Mouse (Mus musculus): ENCODE results near the gene Pnp. TPM values are rescaled to one million over a fixed set of nuclear protein-coding genes. Genes with fewer than 3 reads are reported as not detected.
A peak's percentile ranks its signal among the peaks of the same experiment; 100 is the strongest.

The Pnp gene
- total RNA-seq (2021): 10 to 100 TPM; 14.4 to 18.1 TPM
- 17.2 and 25.4 TPM in 2 replicates for polyA plus RNA-seq (2012; rRNA removed)
- long read RNA-seq, transcript Pnp-201 (6 exons, 2,942 nt): major isoform, 10 of 12 reads
- long read RNA-seq, partial matches to known transcripts: 2 of 12 reads
- long read RNA-seq, other reads (novel, unspliced or antisense): 0 of 12 reads

GRCm38 (mm10) chr14:50930754-50931492, at the start of gene Pnp, which contains the start of gene Pip4p1:
Pnp (plus strand) TSS chr14:50931082.
Pip4p1 (minus strand) TSS chr14:50930856.
- WGBS: under 1% methylated on average over 68 of the region's 68 CpGs

GRCm38 (mm10) chr14:50891621-50892020, 39.3 kb upstream of the Pnp start:
- Histone ChIP-seq H3K79me2 (replicated peaks; ENCODE audit: control insufficient read depth, insufficient read depth, low read length) (no peaks in the 10 kb centered on the region), H3K9ac (ENCODE audit: low read depth, low read length) (no peak overlapping the region), H3K27me3 (ENCODE audit: control insufficient read depth, insufficient read depth, low read length) (no peaks in the 10 kb centered on the region), H3K4me1 (ENCODE audit: control insufficient read depth, insufficient read depth, low read length) (peaks cover 2% of the 10 kb centered on the region), H3K36me3 (ENCODE audit: control insufficient read depth, insufficient read depth, low read length) (no peaks in the 10 kb centered on the region), H3K27ac (no peak overlapping the region), H3K4me3 (no peak overlapping the region)
- TF ChIP-seq POLR2A (IDR thresholded peaks at IDR 0.05; ENCODE audit: insufficient read depth, low read depth, low read length): no peak
- no peak for TF ChIP-seq CTCF (IDR thresholded peaks at IDR 0.05)
- TF ChIP-seq EP300 (IDR thresholded peaks at IDR 0.05; ENCODE audit: insufficient read depth, low read depth, low read length): no peak
- 92% methylated on average over 8 of the region's 8 CpGs for WGBS
- DNase-seq: no peak
- intact Hi-C loops (cut with DNase I): no loop called here

More at GRCm38 (mm10) chr14:50930754-50931492, at the start of gene Pnp, which contains the start of gene Pip4p1:
- H3K79me2 ChIP-seq (replicated peaks; ENCODE audit: control insufficient read depth, insufficient read depth, low read length): no peaks in the 10 kb centered on the region
- H3K27ac ChIP-seq: peak within 1 kb of the TSS; percentile 97
- peaks cover 2% of the 10 kb centered on the region for H3K36me3 ChIP-seq (ENCODE audit: control insufficient read depth, insufficient read depth, low read length)
- peaks cover 2% of the 10 kb centered on the region for H3K4me1 ChIP-seq (ENCODE audit: control insufficient read depth, insufficient read depth, low read length)
- no peaks in the 10 kb centered on the region for H3K27me3 ChIP-seq (ENCODE audit: control insufficient read depth, insufficient read depth, low read length)
- TF ChIP-seq POLR2A (IDR thresholded peaks at IDR 0.05; ENCODE audit: insufficient read depth, low read depth, low read length) (peak; percentile 65), CTCF (IDR thresholded peaks at IDR 0.05) (0 out of 2 replicates have a peak, but pooled peaks have one; percentile 6), EP300 (IDR thresholded peaks at IDR 0.05; ENCODE audit: insufficient read depth, low read depth, low read length) (peak; percentile 67; the same call in 1 of the 2 replicates)
- H3K9ac ChIP-seq (ENCODE audit: low read depth, low read length): peak within 1 kb of the TSS; percentile 88
- H3K4me3 ChIP-seq: peak within 1 kb of the TSS; percentile 97
- intact Hi-C loops (cut with DNase I): loop anchor here (1.0 to 5.0 kb wide), 3 partner anchors 14 to 124 kb away; partner anchors contain the start of genes Ccnb1ip1, Gm49342 and Parp2
- DNase-seq: peak; percentile 99

- WGBS: 80% methylated on average over 7 of the region's 7 CpGs
- intact Hi-C loops (cut with DNase I): no loop called here
- TF ChIP-seq CTCF (IDR thresholded peaks at IDR 0.05) (no peak), POLR2A (IDR thresholded peaks at IDR 0.05; ENCODE audit: insufficient read depth, low read depth, low read length) (no peak), EP300 (IDR thresholded peaks at IDR 0.05; ENCODE audit: insufficient read depth, low read depth, low read length) (no peak)
Measured at GRCm38 (mm10) chr14:50892091-50892490, 38.8 kb upstream of the Pnp start.

GRCm38 (mm10) chr14:50892541-50893459, 38.1 kb upstream of the Pnp start:
- no peaks in the 10 kb centered on the region for H3K27me3 ChIP-seq (ENCODE audit: control insufficient read depth, insufficient read depth, low read length)
- no peak overlapping the region for H3K27ac ChIP-seq
- H3K9ac ChIP-seq (ENCODE audit: low read depth, low read length): no peak overlapping the region
- peak; percentile 51 to 59 for DNase-seq
- intact Hi-C loops (cut with DNase I): no loop called here
- TF ChIP-seq POLR2A (IDR thresholded peaks at IDR 0.05; ENCODE audit: insufficient read depth, low read depth, low read length) (no peak), CTCF (IDR thresholded peaks at IDR 0.05) (no peak), EP300 (IDR thresholded peaks at IDR 0.05; ENCODE audit: insufficient read depth, low read depth, low read length) (no peak)
- H3K36me3 ChIP-seq (ENCODE audit: control insufficient read depth, insufficient read depth, low read length): no peaks in the 10 kb centered on the region
- no peak overlapping the region for H3K4me3 ChIP-seq
- 60% methylated on average over 22 of the region's 22 CpGs for WGBS
- no peaks in the 10 kb centered on the region for H3K79me2 ChIP-seq (replicated peaks; ENCODE audit: control insufficient read depth, insufficient read depth, low read length)
- peaks cover 4% of the 10 kb centered on the region for H3K4me1 ChIP-seq (ENCODE audit: control insufficient read depth, insufficient read depth, low read length)

More at GRCm38 (mm10) chr14:50892091-50892490, 38.8 kb upstream of the Pnp start:
- Histone ChIP-seq H3K36me3 (ENCODE audit: control insufficient read depth, insufficient read depth, low read length) (no peaks in the 10 kb centered on the region), H3K9ac (ENCODE audit: low read depth, low read length) (no peak overlapping the region), H3K27me3 (ENCODE audit: control insufficient read depth, insufficient read depth, low read length) (no peaks in the 10 kb centered on the region), H3K27ac (no peak overlapping the region), H3K79me2 (replicated peaks; ENCODE audit: control insufficient read depth, insufficient read depth, low read length) (no peaks in the 10 kb centered on the region), H3K4me1 (ENCODE audit: control insufficient read depth, insufficient read depth, low read length) (peaks cover 2% of the 10 kb centered on the region), H3K4me3 (no peak overlapping the region)
- DNase-seq: no peak

GRCm38 (mm10) chr14:50895407-50895806, 35.5 kb upstream of the Pnp start:
- H3K9ac ChIP-seq (ENCODE audit: low read depth, low read length): no peak overlapping the region
- peaks cover 4% of the 10 kb centered on the region for H3K4me1 ChIP-seq (ENCODE audit: control insufficient read depth, insufficient read depth, low read length)
- no peaks in the 10 kb centered on the region for H3K27me3 ChIP-seq (ENCODE audit: control insufficient read depth, insufficient read depth, low read length)
- DNase-seq: no peak
- H3K36me3 ChIP-seq (ENCODE audit: control insufficient read depth, insufficient read depth, low read length): no peaks in the 10 kb centered on the region
- H3K79me2 ChIP-seq (replicated peaks; ENCODE audit: control insufficient read depth, insufficient read depth, low read length): no peaks in the 10 kb centered on the region
- TF ChIP-seq EP300 (IDR thresholded peaks at IDR 0.05; ENCODE audit: insufficient read depth, low read depth, low read length) (no peak), CTCF (IDR thresholded peaks at IDR 0.05) (no peak), POLR2A (IDR thresholded peaks at IDR 0.05; ENCODE audit: insufficient read depth, low read depth, low read length) (no peak)
- intact Hi-C loops (cut with DNase I): no loop called here
- peak overlapping the region; percentile 91 for H3K27ac ChIP-seq
- peak overlapping the region; percentile 32 for H3K4me3 ChIP-seq

All from heart, adult 2 months (tissue).